Mouse (Mus musculus) olfactory bulb, adult 2 months (tissue): ENCODE results near the gene Emid1.

Experiments
- CTCF ChIP-seq: fragments of 200-500 bp; IDR thresholded peaks from 2 replicates; pipeline ENCODE4 v1.5.1; 2012; ENCODE audit warnings: low read depth, mild to moderate bottlenecking, low read length, moderate library complexity; ENCODE audit not compliant: insufficient read depth
- POLR2A ChIP-seq: fragments of 200-500 bp; IDR thresholded peaks from 2 replicates; pipeline ENCODE4 v1.6.1; 2012; ENCODE audit warnings: mild to moderate bottlenecking, low read depth, low read length, moderate library complexity; ENCODE audit not compliant: insufficient read depth

DNA sequence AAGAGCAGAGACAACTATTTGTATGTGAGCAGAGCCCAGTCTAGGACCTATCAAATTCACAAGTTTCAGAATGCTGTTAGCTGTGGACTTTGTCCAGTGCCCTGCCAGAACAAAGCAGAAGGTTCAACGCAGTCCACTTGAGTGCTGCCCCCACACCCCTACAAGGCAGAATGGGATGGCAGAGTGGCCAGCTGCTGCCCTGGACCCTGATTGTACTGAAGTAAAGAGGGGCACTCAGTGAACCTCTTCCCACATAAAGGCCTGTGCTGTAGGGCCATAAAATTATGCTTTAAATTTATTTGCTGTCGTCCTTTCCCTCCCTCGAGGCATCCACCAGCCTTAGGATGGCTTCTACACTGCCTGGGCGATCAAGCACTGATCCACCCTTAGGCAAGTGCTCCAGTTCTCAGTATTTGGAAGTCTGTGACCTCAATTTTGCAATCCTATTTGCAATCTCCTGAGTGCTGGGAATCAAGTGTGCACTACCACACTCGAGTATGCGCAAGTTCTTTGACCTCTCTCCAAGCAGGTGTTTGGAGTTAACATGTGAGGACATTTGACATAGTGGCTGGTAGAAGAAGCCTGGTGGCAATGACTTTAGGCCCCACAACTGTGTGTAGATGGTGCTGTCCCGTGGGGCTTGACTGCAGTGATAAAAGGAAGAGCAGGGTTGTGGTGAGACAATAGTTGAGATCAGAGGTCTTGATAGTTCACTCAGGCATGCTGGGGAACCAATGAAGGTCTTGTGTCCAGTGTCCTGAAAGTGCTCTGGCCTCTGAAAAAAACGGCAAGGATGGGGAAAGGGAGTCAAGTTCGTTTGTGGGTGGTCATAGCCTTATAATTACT, 83.7 kb downstream of the Emid1 start:
- TF ChIP-seq CTCF = no peak
- TF ChIP-seq POLR2A = no peak
